Mouse (Mus musculus) lung, adult 10 weeks (tissue): ENCODE results near the gene Ces1a. TPM values are rescaled to one million over a fixed set of nuclear protein-coding genes. Genes with fewer than 3 reads are reported as not detected.

ENCODE experiments used
- polyA plus RNA-seq: library from polyadenylated mRNA; stranded (reverse); fragments of 350-450 nt; fragmentation: Illumina TruSeq; extraction: RNeasy Lipid Tissue Mini Kit (QIAGEN cat#74804); gene quantifications from one replicate; pipeline ENCODE4 v1.2.3, GENCODE M21; 2014; ENCODE audit warnings: low read depth, low replicate concordance; ENCODE audit not compliant: insufficient read depth

Ces1a gene
- not detected for polyA plus RNA-seq

DNA sequence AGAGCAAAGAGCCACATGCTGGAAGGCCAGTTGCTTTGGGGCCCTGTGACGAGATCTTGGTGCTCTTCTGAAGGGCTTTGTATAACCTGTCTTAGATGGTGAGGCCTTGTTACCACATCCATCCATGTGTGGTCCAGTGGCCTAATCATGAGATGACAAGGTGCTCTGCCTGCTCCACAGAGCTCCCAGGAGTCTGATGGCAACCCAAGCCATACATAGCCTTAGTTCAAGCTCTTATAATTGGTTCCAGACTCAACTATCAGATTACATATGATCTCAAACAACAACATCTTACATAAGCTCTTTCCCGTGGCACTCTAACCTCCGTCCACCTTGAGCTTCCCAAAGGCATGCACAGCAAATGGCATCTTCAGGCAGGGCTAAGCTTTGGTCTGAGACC, at the start of gene Ces1a:
Gene Ces1a, minus strand, starts transcription at position 101 of the 400 bp plus-strand sequence.

GRCm38 (mm10) chr8:93079887-93080286, 31.9 kb upstream of the Ces1a start, which contains the start of gene Ces1b:
TSS of gene Ces1b (minus strand) at chr8:93080017.

Other genes starting within 250 kb of the Ces1a start
- gene Mmp2, start 220.9 kb downstream of the Ces1a start, polyA plus RNA-seq: 36.6 TPM
- 4.5 TPM for gene Lpcat2, start 192.9 kb downstream of the Ces1a start, polyA plus RNA-seq
- not detected for gene Capns2, start 146.8 kb downstream of the Ces1a start, polyA plus RNA-seq
- 12.2 TPM for gene Slc6a2, start 88.1 kb downstream of the Ces1a start, polyA plus RNA-seq
- 0.69 TPM for gene Ces1b, start 31.8 kb upstream of the Ces1a start, polyA plus RNA-seq
- gene Ces1c, start 83.1 kb upstream of the Ces1a start, polyA plus RNA-seq: 0.12 TPM
- gene Ces1d, start 149.6 kb upstream of the Ces1a start, polyA plus RNA-seq: 506 TPM
- 7.1 TPM for gene Ces1e, start 181.4 kb upstream of the Ces1a start, polyA plus RNA-seq
- 8.8 TPM for gene Ces1f, start 231.6 kb upstream of the Ces1a start, polyA plus RNA-seq